Mouse (Mus musculus) stomach, postnatal 0 days (tissue): ENCODE data around the gene 1700003E16Rik.

Experiments
- CTCF ChIP-seq: IDR thresholded peaks from 2 replicates; pipeline ENCODE4 v1.5.1; 2016; ENCODE audit warnings: antibody characterized with exemption, low read depth, mild to moderate bottlenecking, moderate library complexity
- EP300 ChIP-seq: optimal IDR thresholded peaks from 2 replicates; pipeline ENCODE3; 2016; ENCODE audit warnings: antibody characterized with exemption

DNA sequence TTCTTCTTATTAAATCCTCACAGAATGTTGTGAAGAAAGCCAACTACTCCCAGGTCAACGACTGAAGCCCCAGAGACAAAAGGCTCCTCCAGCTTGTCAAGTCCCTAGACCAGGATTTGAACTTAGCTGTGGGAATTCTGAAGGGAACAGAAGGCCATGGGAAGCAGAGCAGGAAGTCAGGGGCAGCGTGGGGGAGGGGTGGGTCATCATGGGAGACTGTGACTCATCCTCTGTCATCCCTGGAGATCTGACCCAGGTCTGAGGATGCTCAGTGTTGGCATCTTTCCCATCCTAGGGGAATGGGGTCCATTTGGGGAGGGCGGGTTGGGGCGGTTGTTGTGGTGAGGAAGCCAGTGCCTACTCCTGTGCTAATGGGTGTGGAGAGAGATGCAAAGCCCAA is 14.6 kb upstream of the 1700003E16Rik start:
- no peak for TF ChIP-seq CTCF
- no peak for TF ChIP-seq EP300
